Mouse (Mus musculus) forebrain, embryonic 14.5 days (tissue): Measurements from ENCODE around the gene Rbm28. TPM values are rescaled to one million over a fixed set of nuclear protein-coding genes. Genes with fewer than 3 reads are reported as not detected.
A peak's percentile ranks its signal among the peaks of the same experiment; 100 is the strongest.

Source experiments
- ATAC-seq: fragments of 200-750 bp; cut with Nextera tagmentation; 2 replicates; pipeline ENCODE4 v1.8.0; 2017; ENCODE audit warnings: mild to moderate bottlenecking, moderate library complexity
- DNase-seq: peaks from one replicate; pipeline ENCODE4 v3.0.0-alpha.2; 2015; ENCODE audit warnings: low spot score
- H3K27ac ChIP-seq: fragments of 300-500 bp; sonication (generic); 2 replicates; pipeline ENCODE4 v1.5.1; 2014; ENCODE audit warnings: low read depth, mild to moderate bottlenecking, control low read depth, low read length, moderate library complexity
- H3K27me3 ChIP-seq: fragments of 300-500 bp; sonication (generic); replicated peaks from 2 replicates; pipeline ENCODE4 v1.6.1; 2014; ENCODE audit warnings: low read length, control low read depth, mixed read lengths; ENCODE audit not compliant: control insufficient read depth, insufficient read depth
- H3K36me3 ChIP-seq: fragments of 300-500 bp; sonication (generic); 2 replicates; pipeline ENCODE4 v1.6.1; 2014; ENCODE audit warnings: low read length, control low read depth; ENCODE audit not compliant: control insufficient read depth, insufficient read depth
- H3K4me1 ChIP-seq: fragments of 300-500 bp; sonication (generic); 2 replicates; pipeline ENCODE4 v1.6.1; 2014; ENCODE audit warnings: antibody characterized with exemption, low read length, control low read depth; ENCODE audit not compliant: control insufficient read depth, insufficient read depth
- H3K4me2 ChIP-seq: fragments of 300-500 bp; sonication (generic); 2 replicates; pipeline ENCODE4 v1.6.1; 2014; ENCODE audit warnings: mild to moderate bottlenecking, control low read depth, low read length
- H3K4me3 ChIP-seq: fragments of 300-500 bp; sonication (generic); 2 replicates; pipeline ENCODE4 v1.5.1; 2014; ENCODE audit warnings: low read depth, low read length, control low read depth
- H3K9ac ChIP-seq: fragments of 300-500 bp; sonication (generic); 2 replicates; pipeline ENCODE4 v1.6.1; 2014; ENCODE audit warnings: mild to moderate bottlenecking, low read length, control low read depth, moderate library complexity
- H3K9me3 ChIP-seq: fragments of 300-500 bp; sonication (generic); replicated peaks from 2 replicates; pipeline ENCODE4 v1.6.1; 2016; ENCODE audit warnings: low read length, control low read depth, mixed read lengths; ENCODE audit not compliant: control insufficient read depth
- WGBS: fragments of 180-500 bp; shearing (Covaris S2); extraction: QIAGEN DNeasy Blood & Tissue Kit; methylation state at CpG from one replicate; pipeline ENCODE4 v1.1.7; 2014; 5-methylcytosine and 5-hydroxymethylcytosine counted together
- polyA plus RNA-seq: library from polyadenylated mRNA; unstranded; fragments of >200 nt; fragmentation: Nextera tagmentation; extraction: Ambion mirVana; gene quantifications from 2 replicates; pipeline ENCODE4 v1.2.1, GENCODE M21; 2014

Rbm28 gene
- polyA plus RNA-seq, 1 experiment from 2014 or later: 34.3 TPM

DNA sequence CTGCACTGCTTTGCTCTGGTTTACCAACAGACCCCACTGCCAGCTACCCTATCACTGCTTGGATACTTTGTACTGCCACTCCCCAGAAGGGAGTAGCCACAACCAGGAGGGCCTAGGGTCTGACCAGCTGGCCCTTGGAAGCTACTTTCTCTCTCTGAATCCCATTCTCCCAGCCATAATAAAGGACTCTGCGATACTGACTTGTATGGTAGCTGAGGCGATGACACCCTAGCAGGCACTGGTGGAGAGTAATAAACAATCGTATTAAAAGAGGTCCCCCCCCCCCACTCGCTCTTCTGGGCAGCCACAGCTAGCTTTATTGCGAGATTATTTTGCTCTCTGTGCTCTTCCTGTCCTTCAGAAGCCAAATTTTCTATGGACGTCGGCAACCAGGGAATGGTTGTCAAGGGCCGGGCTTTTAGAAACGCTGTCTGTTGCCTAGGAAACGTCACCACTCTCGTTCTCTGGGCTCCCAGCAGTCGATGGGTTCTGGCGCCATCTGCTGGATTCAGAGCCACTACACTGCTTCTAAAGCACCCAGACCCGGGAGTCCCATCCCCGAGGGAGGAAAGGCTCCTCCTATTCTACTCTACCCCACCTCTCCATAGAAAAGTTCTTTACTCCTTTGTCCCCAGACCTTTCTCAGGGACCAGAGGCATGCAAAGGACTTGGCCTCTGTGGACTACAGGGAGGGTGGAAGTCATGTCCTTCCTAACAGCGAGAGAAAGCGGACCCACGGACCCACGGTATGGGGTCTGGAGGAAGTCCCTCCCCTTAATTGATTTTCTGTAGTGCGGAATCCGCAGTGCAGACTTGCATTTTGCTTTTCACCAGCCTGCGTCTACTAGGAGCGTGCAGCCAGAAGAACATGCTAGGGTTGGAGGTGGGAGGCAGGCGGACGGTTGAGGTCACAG, 33.8 kb upstream of the Rbm28 start:
- DNase-seq: peak; percentile 98
- H3K9me3 ChIP-seq: no peaks in the 10 kb centered on the region
- H3K27me3 ChIP-seq: 0 out of 2 replicates have a peak, but pooled peaks cover 4% of the 10 kb centered on the region
- H3K4me1 ChIP-seq: peaks cover 3% of the 10 kb centered on the region; the same call in 1 of the 2 replicates
- peak; percentile 96 for ATAC-seq
- peak overlapping the region; percentile 20 for H3K4me3 ChIP-seq
- WGBS: 12% methylated on average over 25 of the region's 25 CpGs
- no peak overlapping the region for H3K27ac ChIP-seq
- peaks cover 25% of the 10 kb centered on the region for H3K36me3 ChIP-seq
- H3K9ac ChIP-seq: peak overlapping the region; percentile 50; the same call in 1 of the 2 replicates
- H3K4me2 ChIP-seq: peak overlapping the region; percentile 42

DNA sequence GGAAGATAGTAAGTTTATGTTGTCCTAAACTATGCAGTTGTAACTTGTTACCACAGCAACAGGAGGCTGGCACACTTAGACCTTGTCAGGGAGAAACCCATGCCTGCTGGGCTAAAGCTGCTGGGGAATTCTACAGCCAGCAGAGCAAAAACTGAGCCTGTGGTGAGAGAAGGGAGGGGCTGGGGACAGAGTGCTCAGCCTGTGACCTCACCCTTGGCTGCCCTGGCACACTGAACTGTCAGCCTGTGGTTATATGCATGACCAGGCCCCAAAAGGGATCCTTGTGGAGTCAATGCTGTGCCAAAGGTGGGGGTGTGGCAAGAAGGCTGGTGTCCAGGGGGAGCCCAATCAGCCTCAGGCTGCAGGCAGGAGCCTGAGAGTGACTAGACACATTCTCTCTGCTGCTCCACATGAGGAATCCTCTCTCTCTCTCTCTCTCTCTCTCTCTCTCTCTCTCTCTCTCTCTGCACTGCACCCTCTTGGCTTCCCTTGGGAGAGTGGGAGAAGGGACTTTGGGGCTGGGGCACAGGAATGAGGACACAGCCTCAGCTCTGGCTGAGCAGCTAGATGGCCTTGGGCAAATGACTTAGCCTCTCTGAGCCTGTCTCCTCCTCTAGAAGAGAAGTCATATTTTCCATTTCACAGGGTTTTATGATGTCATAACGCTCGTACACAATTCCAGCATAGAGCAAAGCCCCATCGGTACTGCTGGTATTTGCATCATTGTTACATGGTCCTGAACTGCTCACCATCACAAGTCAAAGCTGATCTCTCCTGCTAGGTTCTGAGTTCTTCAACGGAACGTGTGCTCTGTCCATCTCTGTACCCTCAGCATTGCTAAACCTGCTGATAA, 31.3 kb upstream of the Rbm28 start:
- Histone ChIP-seq H3K9me3 (no peaks in the 10 kb centered on the region), H3K9ac (no peak overlapping the region), H3K4me1 (peaks cover 3% of the 10 kb centered on the region; the same call in 1 of the 2 replicates), H3K27ac (no peak overlapping the region), H3K27me3 (0 out of 2 replicates have a peak, but pooled peaks cover 4% of the 10 kb centered on the region), H3K4me2 (no peak overlapping the region), H3K36me3 (peaks cover 7% of the 10 kb centered on the region; the same call in 1 of the 2 replicates), H3K4me3 (no peak overlapping the region)
- WGBS: 83% methylated on average over 5 of the region's 5 CpGs
- no peak for ATAC-seq
- DNase-seq: no peak

DNA sequence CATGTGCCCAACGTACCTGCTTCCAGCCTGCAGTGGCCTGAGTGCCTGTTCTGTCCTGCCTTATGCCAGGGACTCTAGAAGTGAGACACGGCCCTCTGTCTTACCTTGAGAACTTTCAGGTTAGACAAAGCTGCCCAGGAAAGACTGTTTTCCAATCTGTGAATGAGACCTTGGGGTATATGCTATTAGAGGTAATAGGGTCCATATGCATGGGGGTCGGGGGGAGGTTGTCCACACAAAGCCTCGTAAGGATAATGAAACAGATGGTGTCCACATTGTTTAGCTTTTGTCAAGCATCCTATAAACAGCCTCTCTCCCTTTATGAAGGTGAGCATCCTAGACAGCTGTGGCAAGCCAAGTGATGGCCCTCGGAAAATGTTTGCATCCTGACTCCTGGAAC, 30.3 kb upstream of the Rbm28 start:
- no peaks in the 10 kb centered on the region for H3K36me3 ChIP-seq
- 0 out of 2 replicates have a peak, but pooled peaks cover 4% of the 10 kb centered on the region for H3K27me3 ChIP-seq
- H3K9ac ChIP-seq: no peak overlapping the region
- WGBS: 82% methylated on average over 5 of the region's 5 CpGs
- no peak overlapping the region for H3K27ac ChIP-seq
- no peak overlapping the region for H3K4me2 ChIP-seq
- H3K4me1 ChIP-seq: peaks cover 3% of the 10 kb centered on the region; the same call in 1 of the 2 replicates
- H3K9me3 ChIP-seq: no peaks in the 10 kb centered on the region
- no peak overlapping the region for H3K4me3 ChIP-seq
- no peak for DNase-seq
- ATAC-seq: no peak

DNA sequence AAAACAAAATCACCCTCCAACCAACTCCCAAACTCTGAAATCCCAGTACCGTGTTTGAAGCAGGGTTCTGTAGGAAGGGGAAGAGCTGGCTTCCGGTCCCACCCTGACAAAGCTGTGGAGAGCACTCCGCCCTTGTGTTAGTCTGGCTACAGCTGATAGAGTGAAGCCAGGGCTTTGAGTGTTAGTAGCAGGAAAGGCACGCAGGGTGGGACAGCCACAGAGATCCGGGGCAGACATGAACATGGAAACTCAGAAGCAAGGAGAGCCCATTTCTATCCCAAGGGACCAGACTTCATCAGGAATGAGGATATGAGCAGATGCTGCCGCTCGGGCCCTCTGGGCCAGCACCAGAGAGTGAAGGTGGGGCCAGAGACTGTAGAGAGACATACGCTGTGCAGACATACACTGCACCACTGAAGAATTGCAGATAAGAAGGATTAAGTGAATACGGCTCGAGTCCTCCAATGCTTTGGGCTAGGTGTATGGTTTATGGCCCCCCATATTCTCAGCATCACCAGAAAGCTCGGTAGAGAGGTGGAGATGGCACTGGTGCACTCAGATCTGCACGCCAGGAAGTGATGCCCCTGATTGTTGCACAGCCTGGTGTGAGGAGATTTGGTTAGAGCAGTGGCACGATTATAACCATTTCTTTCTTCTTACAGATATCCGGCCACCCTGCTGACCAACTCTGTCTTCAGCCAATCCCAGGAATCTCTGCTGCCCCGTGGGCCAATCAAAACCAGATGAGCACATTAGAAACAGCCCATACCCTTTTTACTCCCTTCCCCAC, 29.4 kb upstream of the Rbm28 start:
- Histone ChIP-seq H3K4me2 (no peak overlapping the region), H3K9me3 (no peaks in the 10 kb centered on the region), H3K27ac (no peak overlapping the region), H3K36me3 (no peaks in the 10 kb centered on the region), H3K9ac (no peak overlapping the region), H3K27me3 (0 out of 2 replicates have a peak, but pooled peaks cover 2% of the 10 kb centered on the region), H3K4me1 (peaks cover 3% of the 10 kb centered on the region; the same call in 1 of the 2 replicates), H3K4me3 (no peak overlapping the region)
- ATAC-seq: no peak
- 73% methylated on average over 15 of the region's 15 CpGs for WGBS
- no peak for DNase-seq

DNA sequence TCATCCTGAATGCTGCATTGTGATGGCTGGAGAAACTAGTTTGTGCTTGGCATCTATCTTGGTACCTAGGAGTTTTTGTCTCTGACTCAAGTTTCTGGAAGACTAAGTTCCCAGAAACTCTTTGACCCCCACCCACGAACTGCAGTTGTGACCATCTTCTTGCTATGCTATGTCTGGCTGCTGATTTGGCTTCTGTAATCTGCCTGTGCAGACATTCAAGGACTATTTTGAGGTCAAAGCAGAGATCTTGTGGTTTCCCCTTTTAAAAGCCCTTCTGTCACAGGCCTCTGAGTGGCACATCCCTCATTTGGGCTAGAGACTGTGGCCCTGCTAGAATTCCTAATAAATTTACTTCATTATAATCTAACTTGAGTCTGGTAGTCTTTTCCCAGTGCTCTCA, 23.1 kb upstream of the Rbm28 start:
- 62% methylated on average over 1 of the region's 1 CpGs for WGBS

DNA sequence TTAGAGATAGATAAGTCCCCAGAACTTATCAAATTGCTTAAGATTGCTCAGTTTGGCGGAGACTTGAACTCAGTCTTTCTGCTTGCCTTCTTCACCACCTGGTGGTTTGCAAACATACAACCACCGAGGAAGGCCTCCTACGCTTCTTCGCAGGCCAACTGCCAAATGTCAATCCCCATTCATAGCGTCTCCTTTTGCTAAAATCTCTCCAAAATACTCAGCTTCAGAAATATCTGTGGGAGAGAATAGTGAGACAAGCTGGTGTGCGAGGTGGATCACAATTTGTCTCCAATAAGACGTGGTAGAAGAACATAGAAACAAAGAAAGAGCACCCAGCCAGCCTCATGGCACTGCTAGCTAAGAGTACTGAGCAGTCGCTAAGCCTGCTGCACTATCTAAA, 15.0 kb upstream of the Rbm28 start:
- H3K4me3 ChIP-seq: peak overlapping the region; percentile 58
- no peaks in the 10 kb centered on the region for H3K9me3 ChIP-seq
- H3K36me3 ChIP-seq: no peaks in the 10 kb centered on the region
- peak overlapping the region; percentile 79 for H3K4me2 ChIP-seq
- 45% methylated on average over 8 of the region's 8 CpGs for WGBS
- no peaks in the 10 kb centered on the region; the same call in 1 of the 2 replicates for H3K4me1 ChIP-seq
- H3K9ac ChIP-seq: peak overlapping the region; percentile 80
- 0 out of 2 replicates have a peak, but pooled peaks cover 3% of the 10 kb centered on the region for H3K27me3 ChIP-seq
- DNase-seq: no peak
- ATAC-seq: no peak
- H3K27ac ChIP-seq: 0 out of 2 replicates have a peak overlapping the region, but pooled peaks have one; percentile 84

More for the DNA sequence above, 23.1 kb upstream of the Rbm28 start:
- no peaks in the 10 kb centered on the region for H3K36me3 ChIP-seq
- H3K4me3 ChIP-seq: no peak overlapping the region
- H3K27ac ChIP-seq: no peak overlapping the region
- DNase-seq (no peak), ATAC-seq (no peak)
- no peak overlapping the region for H3K4me2 ChIP-seq
- no peak overlapping the region for H3K9ac ChIP-seq
- H3K9me3 ChIP-seq: no peaks in the 10 kb centered on the region
- no peaks in the 10 kb centered on the region for H3K27me3 ChIP-seq
- H3K4me1 ChIP-seq: no peaks in the 10 kb centered on the region

DNA sequence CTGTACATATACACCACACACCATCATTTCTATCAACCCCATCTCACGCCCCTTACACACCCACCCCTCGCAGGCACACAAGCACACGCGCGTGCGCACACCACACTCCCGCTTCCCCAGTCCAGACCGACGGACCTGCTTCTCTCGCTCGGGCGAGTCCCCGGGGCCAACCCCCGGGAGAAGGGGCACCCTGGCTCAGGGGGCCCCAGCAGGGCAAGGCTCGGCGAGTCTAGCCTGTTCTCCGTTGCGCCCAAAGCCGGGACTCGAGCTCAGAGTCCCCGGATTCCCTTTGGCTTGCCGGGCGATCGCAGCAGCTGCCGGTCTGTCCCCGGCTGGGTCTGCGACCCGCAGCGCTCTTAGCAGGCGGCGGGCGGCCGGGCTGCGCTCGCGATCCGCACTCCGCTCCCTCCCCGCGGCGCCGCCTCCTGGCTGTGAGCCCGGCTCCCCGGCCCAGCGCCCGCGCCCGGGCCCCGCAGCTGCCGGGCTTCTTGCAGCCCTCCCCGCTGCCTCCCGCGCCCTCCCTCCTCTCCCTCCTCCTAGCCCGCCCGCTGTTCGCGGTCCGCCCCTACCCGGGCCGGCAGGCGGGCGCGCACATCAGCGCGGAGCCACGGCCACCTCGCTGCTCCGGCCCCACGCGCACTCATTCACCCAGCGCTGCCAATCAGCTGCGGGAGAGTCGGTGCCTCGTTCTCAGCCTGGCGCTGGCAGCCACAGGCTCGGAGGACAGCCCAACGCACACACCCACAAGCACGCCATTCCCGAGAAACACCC, 14.3 kb upstream of the Rbm28 start, which contains the start of gene Prrt4:
Gene Prrt4, minus strand, starts transcription at position 697 of the 771 bp plus-strand sequence.
- Histone ChIP-seq H3K4me3 (peak within 1 kb of the TSS; percentile 58), H3K36me3 (no peaks in the 10 kb centered on the region), H3K4me1 (no peaks in the 10 kb centered on the region; the same call in 1 of the 2 replicates), H3K9me3 (no peaks in the 10 kb centered on the region), H3K27ac (peak within 1 kb of the TSS; percentile 84), H3K9ac (peak within 1 kb of the TSS; percentile 80), H3K27me3 (peaks cover 6% of the 10 kb centered on the region; the same call in 1 of the 2 replicates), H3K4me2 (peak within 1 kb of the TSS; percentile 79)
- DNase-seq (peak; percentile 79), ATAC-seq (peak; percentile 88)
- WGBS: 1% methylated on average over 73 of the region's 79 CpGs
